Comparison of ENCODE assay signal across 10 mouse cellular contexts in the genomic region with DNA sequence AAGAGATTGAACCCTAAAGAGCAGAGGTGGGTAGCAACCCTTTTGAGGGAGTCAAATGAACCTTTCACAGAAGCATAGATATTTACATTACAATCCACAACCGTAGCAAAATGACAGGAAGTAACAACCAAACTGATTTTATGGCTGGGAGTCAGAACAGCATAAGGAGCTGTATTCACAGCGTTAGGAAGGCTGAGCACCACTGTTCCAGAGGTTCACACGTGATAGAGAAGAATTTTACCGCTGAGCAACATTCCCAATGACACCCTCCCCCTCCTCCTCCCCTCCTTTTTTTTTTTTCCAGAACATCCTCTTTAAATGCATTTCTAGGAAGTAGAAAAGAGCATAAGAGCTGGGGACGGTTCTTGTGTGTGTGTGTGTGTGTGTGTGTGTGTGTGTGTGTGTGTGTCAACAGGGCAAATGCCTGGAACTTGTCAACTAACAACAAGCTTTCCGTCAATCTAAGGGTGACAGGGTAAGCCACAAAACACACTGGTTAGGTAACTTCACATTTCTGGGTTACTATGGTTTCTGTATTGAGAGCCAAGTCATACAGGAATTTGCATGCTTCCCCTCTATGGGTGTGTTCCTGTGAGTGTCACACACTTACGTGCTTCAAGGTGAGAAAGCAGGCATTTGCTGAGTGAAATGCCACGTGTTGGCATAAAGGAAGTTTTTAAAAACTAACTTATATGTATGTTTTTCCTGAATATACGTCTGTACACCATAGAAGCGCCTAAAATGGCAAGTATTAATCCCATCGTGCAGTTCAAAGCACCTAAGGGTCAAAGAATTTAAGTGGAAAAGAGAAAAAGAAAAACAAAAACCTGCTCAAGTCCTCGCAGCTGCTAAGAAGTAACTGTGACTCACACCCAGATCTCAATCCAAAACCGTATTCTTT. TPM values are rescaled to one million over a fixed set of nuclear protein-coding genes. Genes with fewer than 3 reads are reported as not detected.
DNase-seq lines count a peak whose midpoint lies in the region; ATAC-seq and TF ChIP-seq lines count a peak whose summit lies in the region.
"Had no signal": no experiment of that assay in that cellular context is flagged by ENCODE, and none has a peak within 500 bp of the region (broad histone marks: within the 10 kb centered on the region; RNA-seq: fewer than 3 reads in every experiment).

No protein-coding gene starts in this region.

- DNase-seq in limb, embryonic 10.5 days (ENCODE audit: low spot score), result no peak
- DNase-seq in CH12.LX (ENCODE audit: extremely low read depth) (no peak), MN1 (ENCODE audit: low spot score) (no peak)
- DNase-seq in naive thymus-derived CD4-positive, alpha-beta T cell, adult 2 months (ENCODE audit: low read depth), result peak; percentile 89
- no peak for DNase-seq in cerebellum, adult 9-11 months
- no peak for DNase-seq in hindbrain, postnatal 0 days (ENCODE audit: low spot score)
- DNase-seq: embryo, embryonic 11 days had no signal

- peaks cover 19% of the 10 kb centered on the region for H3K4me1 ChIP-seq in limb, embryonic 13.5 days
- peaks cover 13% of the 10 kb centered on the region for H3K4me1 ChIP-seq in limb, embryonic 10.5 days
- 0 out of 4 replicates have a peak, but pooled peaks cover 0 to 2% of the 10 kb centered on the region in 2 experiments for H3K4me1 ChIP-seq in CH12.LX (ENCODE audit: control insufficient read depth in 1 of 2, insufficient read depth in 2 of 2)
- peaks cover 18% of the 10 kb centered on the region for H3K4me1 ChIP-seq in embryonic facial prominence, embryonic 15.5 days
- H3K4me1 ChIP-seq in hindbrain, postnatal 0 days (ENCODE audit: insufficient read depth, low read length), result no peaks in the 10 kb centered on the region
- H3K4me1 ChIP-seq: hindbrain, embryonic 12.5 days had no signal

- in situ Hi-C loops in CH12.LX (cut with MboI; ENCODE audit: low pct_ligation_motif_present, low pct_unique_long_range_greater_than_20kb, low sequenced_read_pairs), result no loop called here

- TF ChIP-seq EP300 in CH12.LX (IDR thresholded peaks at IDR 0.05; ENCODE audit: low read length), result no peak

- peaks cover 8% of the 10 kb centered on the region for H3K36me3 ChIP-seq in limb, embryonic 13.5 days
- H3K36me3 ChIP-seq in limb, embryonic 10.5 days, result no peaks in the 10 kb centered on the region
- H3K36me3 ChIP-seq in CH12.LX (replicated peaks in 1 of 2; ENCODE audit: control insufficient read depth in 1 of 2, insufficient read depth in 1 of 2, low read length in 1 of 2), result no peaks in the 10 kb centered on the region
- H3K36me3 ChIP-seq in embryonic facial prominence, embryonic 15.5 days, result no peaks in the 10 kb centered on the region
- no peaks in the 10 kb centered on the region for H3K36me3 ChIP-seq in hindbrain, postnatal 0 days (ENCODE audit: insufficient read depth, low read length)
- H3K36me3 ChIP-seq: hindbrain, embryonic 12.5 days had no signal

- no peak overlapping the region; the same call in 1 of the 2 replicates for H3K27ac ChIP-seq in limb, embryonic 13.5 days
- no peak overlapping the region for H3K27ac ChIP-seq in limb, embryonic 10.5 days
- no peak overlapping the region for H3K27ac ChIP-seq in CH12.LX (ENCODE audit: insufficient read depth, low read depth)
- peak overlapping the region; percentile 55; the same call in 1 of the 2 replicates for H3K27ac ChIP-seq in embryonic facial prominence, embryonic 15.5 days (replicated peaks)
- no peak overlapping the region for H3K27ac ChIP-seq in hindbrain, postnatal 0 days
- H3K27ac ChIP-seq: hindbrain, embryonic 12.5 days had no signal

- no peaks in the 10 kb centered on the region for H3K27me3 ChIP-seq in limb, embryonic 13.5 days
- H3K27me3 ChIP-seq in limb, embryonic 10.5 days (ENCODE audit: low read depth, poor library complexity, severe bottlenecking), result no peaks in the 10 kb centered on the region
- H3K27me3 ChIP-seq in CH12.LX (replicated peaks), result no peaks in the 10 kb centered on the region
- no peaks in the 10 kb centered on the region for H3K27me3 ChIP-seq in embryonic facial prominence, embryonic 15.5 days
- no peaks in the 10 kb centered on the region for H3K27me3 ChIP-seq in hindbrain, postnatal 0 days (ENCODE audit: insufficient read depth, low read length)
- H3K27me3 ChIP-seq: hindbrain, embryonic 12.5 days had no signal

- H3K9ac ChIP-seq in limb, embryonic 13.5 days, result no peak overlapping the region
- H3K9ac ChIP-seq in CH12.LX (ENCODE audit: insufficient read depth, low read depth), result no peak overlapping the region
- H3K9ac ChIP-seq in embryonic facial prominence, embryonic 15.5 days, result no peak overlapping the region
- H3K9ac ChIP-seq in hindbrain, postnatal 0 days (replicated peaks; ENCODE audit: low read length), result no peak overlapping the region
- H3K9ac ChIP-seq: hindbrain, embryonic 12.5 days had no signal

- 40% methylated on average over 13 of the region's 13 CpGs for WGBS in limb, embryonic 13.5 days
- 60% methylated on average over 13 of the region's 13 CpGs for WGBS in limb, embryonic 10.5 days
- WGBS in embryonic facial prominence, embryonic 15.5 days, result 36% methylated on average over 13 of the region's 13 CpGs
- WGBS in hindbrain, postnatal 0 days, result 53% methylated on average over 13 of the region's 13 CpGs

- dilution Hi-C loops in CH12.LX (cut with MboI; ENCODE audit: extremely low pct_ligation_motif_present, extremely low pct_unique_long_range_greater_than_20kb, low sequenced_read_pairs), result no loop called here

- no peak overlapping the region for H3K4me3 ChIP-seq in limb, embryonic 13.5 days
- H3K4me3 ChIP-seq in limb, embryonic 10.5 days, result no peak overlapping the region
- H3K4me3 ChIP-seq in CH12.LX (replicated peaks in 1 of 3; ENCODE audit: low read depth in 2 of 3, low read length in 2 of 3, poor library complexity in 1 of 3), result no peak overlapping the region
- H3K4me3 ChIP-seq in embryonic facial prominence, embryonic 15.5 days (replicated peaks), result no peak overlapping the region
- no peak overlapping the region for H3K4me3 ChIP-seq in hindbrain, postnatal 0 days (ENCODE audit: low read length)
- H3K4me3 ChIP-seq: hindbrain, embryonic 12.5 days had no signal

- H3K79me2 ChIP-seq in CH12.LX (replicated peaks; ENCODE audit: control insufficient read depth, extremely low read depth, insufficient read depth, poor library complexity, severe bottlenecking), result no peaks in the 10 kb centered on the region

- TF ChIP-seq POLR2A in CH12.LX (IDR thresholded peaks at IDR 0.05; ENCODE audit: low read depth, low read length), result no peak

- H3K4me2 ChIP-seq in limb, embryonic 13.5 days (replicated peaks), result peak overlapping the region; percentile 23; the same call in 1 of the 2 replicates
- H3K4me2 ChIP-seq in CH12.LX (ENCODE audit: insufficient read depth, low read depth, poor library complexity, severe bottlenecking), result peak overlapping the region; percentile 38; the same call in 1 of the 2 replicates
- peak overlapping the region; percentile 17; the same call in 1 of the 2 replicates for H3K4me2 ChIP-seq in embryonic facial prominence, embryonic 15.5 days (replicated peaks)
- no peak overlapping the region for H3K4me2 ChIP-seq in hindbrain, postnatal 0 days (ENCODE audit: low read depth, low read length)
- H3K4me2 ChIP-seq: hindbrain, embryonic 12.5 days had no signal

- TF ChIP-seq RAD21 in CH12.LX (IDR thresholded peaks at IDR 0.05; ENCODE audit: low read depth, low read length), result no peak

- ATAC-seq in limb, embryonic 13.5 days (ENCODE audit: low FRiP score, low read depth), result peak; percentile 66; the same call in 1 of the 2 replicates
- ATAC-seq in embryonic facial prominence, embryonic 15.5 days (ENCODE audit: insufficient number of reproducible peaks, low FRiP score, low TSS enrichment, low read depth), result no peak
- no peak for ATAC-seq in hindbrain, postnatal 0 days

- no peak for TF ChIP-seq CTCF in CH12.LX (conservative IDR thresholded peaks at IDR 0.05 in 1 of 2, IDR thresholded peaks at IDR 0.05 in 1 of 2; ENCODE audit: low read depth in 2 of 2, low read length in 2 of 2)
- no peak for TF ChIP-seq CTCF in hindbrain, postnatal 0 days (IDR thresholded peaks at IDR 0.05; ENCODE audit: low read depth)

- H3K9me3 ChIP-seq in limb, embryonic 13.5 days, result no peaks in the 10 kb centered on the region
- no peaks in the 10 kb centered on the region for H3K9me3 ChIP-seq in limb, embryonic 10.5 days (replicated peaks)
- no peaks in the 10 kb centered on the region for H3K9me3 ChIP-seq in CH12.LX (replicated peaks; ENCODE audit: low read length)
- H3K9me3 ChIP-seq in embryonic facial prominence, embryonic 15.5 days (replicated peaks), result no peaks in the 10 kb centered on the region
- 0 out of 2 replicates have a peak, but pooled peaks cover 3% of the 10 kb centered on the region for H3K9me3 ChIP-seq in hindbrain, postnatal 0 days (ENCODE audit: low read length)
- H3K9me3 ChIP-seq: hindbrain, embryonic 12.5 days had no signal

TF ChIP-seq in CH12.LX, 34 proteins besides CTCF, POLR2A, EP300 and RAD21:
- TF ChIP-seq MAX (IDR thresholded peaks at IDR 0.05; ENCODE audit: low read length) (peak; percentile 59), TCF12 (IDR thresholded peaks at IDR 0.05; ENCODE audit: low read depth, low read length) (no peak), KAT2A (IDR thresholded peaks at IDR 0.05; ENCODE audit: insufficient replicate concordance, low read length) (no peak), USF2 (conservative IDR thresholded peaks at IDR 0.05; ENCODE audit: low read depth, low read length) (no peak), HCFC1 (IDR thresholded peaks at IDR 0.05; ENCODE audit: low read depth, low read length) (no peak), SMC3 (IDR thresholded peaks at IDR 0.05; ENCODE audit: low read depth, low read length) (no peak), ZC3H11A (IDR thresholded peaks at IDR 0.05; ENCODE audit: low read depth, low read length) (no peak)
TF ChIP-seq in CH12.LX: peak in this region for 1.

RNA-seq across cellular contexts. Expression of a gene that starts 13.0 kb away (rescaled TPM):
- 8.5 and 9.1 TPM in 2 replicates for polyA plus RNA-seq in limb, embryonic 13.5 days (2015; fragmentation: Nextera tagmentation; extraction: Ambion mirVana)
- polyA plus RNA-seq in limb, embryonic 10.5 days (2016; fragmentation: Nextera tagmentation; extraction: Ambion mirVana), result 3.0 and 3.5 TPM in 2 replicates
- total RNA-seq in CH12.LX (2012; rRNA removed), result not detected in 2 replicates
- not detected in 2 replicates for total RNA-seq in CH12.LX (2014; rRNA removed)
- not detected in 2 replicates for polyA plus RNA-seq in CH12.LX (2012; ENCODE audit: insufficient read length, low read depth)
- polyA plus RNA-seq in embryonic facial prominence, embryonic 15.5 days (2015; fragmentation: Nextera tagmentation; extraction: Ambion mirVana), result 12.0 and 12.4 TPM in 2 replicates
- 12.1 and 14.8 TPM in 2 replicates for total RNA-seq in hindbrain, postnatal 0 days (2014; rRNA removed)
- 7.7 and 8.0 TPM in 2 replicates for polyA plus RNA-seq in hindbrain, postnatal 0 days (2015; fragmentation: Nextera tagmentation; extraction: Ambion mirVana)
